Mouse (Mus musculus): ENCODE data around the gene Gnb4. TPM values are rescaled to one million over a fixed set of nuclear protein-coding genes. Genes with fewer than 3 reads are reported as not detected.

The Gnb4 gene
- total and polyA plus RNA-seq, 3 experiments: 0.38 to 5.0 (median 0.41) TPM

- Histone ChIP-seq H3K27ac (ENCODE audit: insufficient read depth, low read depth) (no peak overlapping the region), H3K4me2 (ENCODE audit: insufficient read depth, low read depth, poor library complexity, severe bottlenecking) (no peak overlapping the region), H3K27me3 (replicated peaks) (no peaks in the 10 kb centered on the region), H3K36me3 (replicated peaks in 1 of 2; ENCODE audit: control insufficient read depth in 1 of 2, insufficient read depth in 1 of 2, low read length in 1 of 2) (no peaks in the 10 kb centered on the region), H3K9ac (ENCODE audit: insufficient read depth, low read depth) (no peak overlapping the region), H3K4me3 (replicated peaks in 1 of 3; ENCODE audit: low read depth in 2 of 3, low read length in 2 of 3, poor library complexity in 1 of 3) (no peak overlapping the region), H3K79me2 (replicated peaks; ENCODE audit: control insufficient read depth, extremely low read depth, insufficient read depth, poor library complexity, severe bottlenecking) (no peaks in the 10 kb centered on the region), H3K9me3 (replicated peaks; ENCODE audit: low read length) (no peaks in the 10 kb centered on the region), H3K4me1 (ENCODE audit: control insufficient read depth in 1 of 2, insufficient read depth in 2 of 2) (peaks cover 4 to 7% of the 10 kb centered on the region in 2 experiments; a peak in 1 of 4 replicates)
- no peak for DNase-seq (ENCODE audit: extremely low read depth)
- in situ Hi-C loops (cut with MboI; ENCODE audit: low pct_ligation_motif_present, low pct_unique_long_range_greater_than_20kb, low sequenced_read_pairs) (no loop called here), dilution Hi-C loops (cut with MboI; ENCODE audit: extremely low pct_ligation_motif_present, extremely low pct_unique_long_range_greater_than_20kb, low sequenced_read_pairs) (no loop called here)
- TF ChIP-seq RCOR1 (conservative IDR thresholded peaks at IDR 0.05; ENCODE audit: low read depth, low read length): no peak
- TF ChIP-seq NELFE (IDR thresholded peaks at IDR 0.05; ENCODE audit: low read depth, low read length): no peak
- TF ChIP-seq CHD1 (IDR thresholded peaks at IDR 0.05; ENCODE audit: low read depth, low read length): no peak
- no peak for TF ChIP-seq MEF2A (IDR thresholded peaks at IDR 0.05; ENCODE audit: borderline replicate concordance, low read depth, low read length)
- TF ChIP-seq CTCF (conservative IDR thresholded peaks at IDR 0.05 in 1 of 2, IDR thresholded peaks at IDR 0.05 in 1 of 2; ENCODE audit: low read depth in 2 of 2, low read length in 2 of 2): no peak
- no peak for TF ChIP-seq TBP (conservative IDR thresholded peaks at IDR 0.05; ENCODE audit: low read depth, low read length)
- TF ChIP-seq MAX (IDR thresholded peaks at IDR 0.05; ENCODE audit: low read length): no peak
Observed at GRCm38 (mm10) chr3:32652739-32653138, 36.4 kb upstream of the Gnb4 start.

DNA sequence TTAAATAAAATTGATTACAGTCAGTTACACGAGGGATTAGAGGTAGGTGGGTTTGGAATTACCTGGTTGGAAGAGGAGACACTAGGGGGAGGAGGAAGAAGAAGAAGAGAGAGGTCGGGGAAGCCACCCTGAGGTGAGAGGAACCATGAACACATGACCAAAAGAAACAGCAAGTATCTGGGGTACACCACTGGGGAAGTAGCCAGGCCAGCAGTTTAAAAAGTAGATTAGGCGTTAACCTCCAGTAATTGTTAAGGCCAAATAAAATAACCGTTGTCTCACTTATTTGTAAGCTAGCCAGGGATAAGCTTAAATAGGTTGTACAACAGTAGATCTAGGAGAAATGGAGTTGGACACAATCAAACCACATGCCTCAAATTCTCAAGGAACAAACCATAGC is 32.9 kb upstream of the Gnb4 start:
- H3K4me2 ChIP-seq (ENCODE audit: insufficient read depth, low read depth, poor library complexity, severe bottlenecking): no peak overlapping the region
- no peaks in the 10 kb centered on the region for H3K36me3 ChIP-seq (replicated peaks in 1 of 2; ENCODE audit: control insufficient read depth in 1 of 2, insufficient read depth in 1 of 2, low read length in 1 of 2)
- dilution Hi-C loops (cut with MboI; ENCODE audit: extremely low pct_ligation_motif_present, extremely low pct_unique_long_range_greater_than_20kb, low sequenced_read_pairs) (no loop called here), in situ Hi-C loops (cut with MboI; ENCODE audit: low pct_ligation_motif_present, low pct_unique_long_range_greater_than_20kb, low sequenced_read_pairs) (no loop called here)
- H3K9ac ChIP-seq (ENCODE audit: insufficient read depth, low read depth): no peak overlapping the region
- no peak for DNase-seq (ENCODE audit: extremely low read depth)
- H3K27me3 ChIP-seq (replicated peaks): no peaks in the 10 kb centered on the region
- peaks cover 4 to 7% of the 10 kb centered on the region in 2 experiments; a peak in 1 of 4 replicates for H3K4me1 ChIP-seq (ENCODE audit: control insufficient read depth in 1 of 2, insufficient read depth in 2 of 2)
- no peak overlapping the region for H3K4me3 ChIP-seq (replicated peaks in 1 of 3; ENCODE audit: low read depth in 2 of 3, low read length in 2 of 3, poor library complexity in 1 of 3)
- H3K27ac ChIP-seq (ENCODE audit: insufficient read depth, low read depth): no peak overlapping the region
- TF ChIP-seq CHD1 (IDR thresholded peaks at IDR 0.05; ENCODE audit: low read depth, low read length) (no peak), MXI1 (IDR thresholded peaks at IDR 0.05; ENCODE audit: low read depth, low read length) (no peak), TBP (conservative IDR thresholded peaks at IDR 0.05; ENCODE audit: low read depth, low read length) (no peak), CTCF (conservative IDR thresholded peaks at IDR 0.05 in 1 of 2, IDR thresholded peaks at IDR 0.05 in 1 of 2; ENCODE audit: low read depth in 2 of 2, low read length in 2 of 2) (no peak), CHD2 (IDR thresholded peaks at IDR 0.05; ENCODE audit: low read length) (no peak), BHLHE40 (IDR thresholded peaks at IDR 0.05; ENCODE audit: low read depth, low read length) (no peak), RAD21 (IDR thresholded peaks at IDR 0.05; ENCODE audit: low read depth, low read length) (no peak), NELFE (IDR thresholded peaks at IDR 0.05; ENCODE audit: low read depth, low read length) (no peak), ELF1 (IDR thresholded peaks at IDR 0.05; ENCODE audit: low read depth, low read length) (no peak), NRF1 (IDR thresholded peaks at IDR 0.05; ENCODE audit: low read depth, low read length) (no peak), RCOR1 (conservative IDR thresholded peaks at IDR 0.05; ENCODE audit: low read depth, low read length) (no peak), MYC (IDR thresholded peaks at IDR 0.05; ENCODE audit: low read depth, low read length) (no peak), JUN (IDR thresholded peaks at IDR 0.05; ENCODE audit: insufficient read depth, low read depth, low read length) (no peak), MEF2A (IDR thresholded peaks at IDR 0.05; ENCODE audit: borderline replicate concordance, low read depth, low read length) (no peak), ZNF384 (IDR thresholded peaks at IDR 0.05; ENCODE audit: low read depth, low read length) (no peak), MAZ (IDR thresholded peaks at IDR 0.05; ENCODE audit: low read depth, low read length) (no peak), TCF12 (IDR thresholded peaks at IDR 0.05; ENCODE audit: low read depth, low read length) (no peak), PAX5 (IDR thresholded peaks at IDR 0.05; ENCODE audit: low read length) (no peak)
- no peaks in the 10 kb centered on the region for H3K9me3 ChIP-seq (replicated peaks; ENCODE audit: low read length)
- no peaks in the 10 kb centered on the region for H3K79me2 ChIP-seq (replicated peaks; ENCODE audit: control insufficient read depth, extremely low read depth, insufficient read depth, poor library complexity, severe bottlenecking)

All from CH12.LX (cell line).